Mouse (Mus musculus) CD4-positive helper T cell, adult 2 months (primary cell): ENCODE results near the gene Gm17657.
A peak's percentile ranks its signal among the peaks of the same experiment; 100 is the strongest.
"Not testable (repeated sequence)": the region's sequence is repeated elsewhere in the genome, so short reads cannot be mapped to it uniquely, and the experiment has no call there.

Experiments used
- DNase-seq: peaks from one replicate; pipeline ENCODE4 v3.0.0-alpha.2; 2012; ENCODE audit warnings: low read depth, missing footprints, low spot score

The Gm17657 gene

GRCm38 (mm10) chr17:29548494-29548893 is 944 bp downstream of the Gm17657 start:
- no peak for DNase-seq

DNA sequence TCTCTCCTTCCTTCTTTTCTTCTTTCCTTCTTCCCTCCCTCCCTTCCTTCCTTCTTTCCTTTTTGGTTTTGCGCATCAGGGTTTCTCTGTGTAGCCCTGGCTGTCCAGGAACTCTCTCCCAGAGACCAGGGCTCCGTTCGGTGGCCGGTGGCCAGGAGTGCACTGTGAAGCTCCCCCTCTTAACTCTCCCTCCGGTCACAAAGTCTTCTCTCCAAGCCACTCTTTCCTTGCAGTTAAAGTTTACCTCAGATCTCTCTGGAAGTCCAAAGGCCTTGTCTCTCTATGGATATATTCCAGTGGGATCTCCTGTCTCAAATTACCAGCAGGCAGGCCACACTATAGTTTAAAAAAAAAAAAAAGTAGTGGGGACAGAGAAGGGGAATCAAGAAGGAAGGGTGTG is 4.2 kb downstream of the Gm17657 start:
- DNase-seq: no peak

DNA sequence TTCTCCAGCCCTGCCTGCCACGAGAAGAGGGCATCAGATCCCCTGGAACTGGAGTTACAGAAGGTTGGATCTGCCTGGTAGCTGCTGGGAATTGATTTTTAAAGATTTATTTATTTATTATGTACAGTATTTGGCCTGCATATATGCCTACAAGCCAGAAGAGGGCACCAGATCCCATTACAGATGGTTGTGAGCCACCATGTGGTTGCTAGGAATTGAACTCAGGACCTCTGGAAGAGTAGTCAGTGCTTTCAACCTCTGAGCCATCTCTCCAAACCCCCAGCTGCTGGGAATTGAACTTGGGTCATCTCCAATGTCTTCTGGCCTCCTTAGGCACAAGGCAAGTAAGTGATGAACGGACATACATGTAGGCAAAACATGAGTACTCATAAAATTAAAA is 5.4 kb downstream of the Gm17657 start:
- no peak for DNase-seq

- DNase-seq: no peak
Measured at GRCm38 (mm10) chr17:29542831-29543690, 6.4 kb downstream of the Gm17657 start.

- DNase-seq: no peak
Measured at GRCm38 (mm10) chr17:29541419-29541818, 8.0 kb downstream of the Gm17657 start.

GRCm38 (mm10) chr17:29540426-29540825 is 9.0 kb downstream of the Gm17657 start:
- DNase-seq: no peak

GRCm38 (mm10) chr17:29533866-29534265 is 15.6 kb downstream of the Gm17657 start:
- peak; percentile 82 for DNase-seq

- peak; percentile 93 for DNase-seq
Measured at GRCm38 (mm10) chr17:29531757-29532384, 17.6 kb downstream of the Gm17657 start.

- peak; percentile 82 for DNase-seq
Measured at GRCm38 (mm10) chr17:29531278-29531677, 18.2 kb downstream of the Gm17657 start.

GRCm38 (mm10) chr17:29530508-29530907 is 18.9 kb downstream of the Gm17657 start:
- DNase-seq: peak; percentile 52

- DNase-seq: peak; percentile 72
Measured at GRCm38 (mm10) chr17:29528568-29529187, 20.8 kb downstream of the Gm17657 start.

- no peak for DNase-seq
Measured at GRCm38 (mm10) chr17:29525613-29526012, 23.8 kb downstream of the Gm17657 start.

DNA sequence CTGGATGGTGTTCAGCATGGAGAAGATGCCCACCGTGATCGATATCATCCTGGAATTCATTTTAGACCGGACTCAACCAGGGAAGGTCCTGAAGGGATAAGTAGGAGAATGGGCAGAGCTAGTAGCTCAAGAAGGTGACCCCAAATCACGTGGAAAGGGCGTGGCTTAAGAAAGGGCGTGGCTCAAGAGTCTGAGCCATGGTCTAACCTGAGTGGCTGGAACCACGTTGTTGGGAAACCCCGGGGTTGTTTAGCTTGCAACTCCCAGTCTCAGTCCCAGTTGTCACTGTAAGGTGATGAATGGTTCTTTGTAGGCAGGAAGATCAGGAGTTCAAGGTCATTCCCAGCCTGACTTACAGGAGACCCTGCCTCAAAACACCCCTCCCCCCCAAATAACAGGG is 29.7 kb downstream of the Gm17657 start:
- no peak for DNase-seq

- DNase-seq: not testable (repeated sequence)
Measured at GRCm38 (mm10) chr17:29518665-29519064, 30.8 kb downstream of the Gm17657 start.

DNA sequence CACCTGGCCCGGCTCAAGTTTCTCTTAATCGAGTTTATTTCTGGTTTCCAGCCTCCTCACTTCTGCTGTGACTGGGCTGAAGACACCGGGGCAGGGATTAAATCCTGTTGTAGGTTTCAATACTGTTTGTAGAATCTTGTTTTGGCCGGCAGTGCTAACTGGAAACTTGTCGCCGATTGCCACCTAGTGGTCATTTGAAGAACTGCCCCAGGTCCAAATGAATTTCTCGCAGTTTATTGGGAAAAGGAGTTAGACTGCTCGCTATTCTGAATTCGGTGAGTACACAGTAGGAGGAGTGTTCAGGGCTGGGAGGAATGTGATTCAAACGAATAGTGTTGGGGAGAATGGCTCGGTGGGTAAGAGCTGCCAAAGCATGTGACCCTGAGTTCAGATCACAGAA is 35.0 kb downstream of the Gm17657 start:
- peak; percentile 79 for DNase-seq

DNA sequence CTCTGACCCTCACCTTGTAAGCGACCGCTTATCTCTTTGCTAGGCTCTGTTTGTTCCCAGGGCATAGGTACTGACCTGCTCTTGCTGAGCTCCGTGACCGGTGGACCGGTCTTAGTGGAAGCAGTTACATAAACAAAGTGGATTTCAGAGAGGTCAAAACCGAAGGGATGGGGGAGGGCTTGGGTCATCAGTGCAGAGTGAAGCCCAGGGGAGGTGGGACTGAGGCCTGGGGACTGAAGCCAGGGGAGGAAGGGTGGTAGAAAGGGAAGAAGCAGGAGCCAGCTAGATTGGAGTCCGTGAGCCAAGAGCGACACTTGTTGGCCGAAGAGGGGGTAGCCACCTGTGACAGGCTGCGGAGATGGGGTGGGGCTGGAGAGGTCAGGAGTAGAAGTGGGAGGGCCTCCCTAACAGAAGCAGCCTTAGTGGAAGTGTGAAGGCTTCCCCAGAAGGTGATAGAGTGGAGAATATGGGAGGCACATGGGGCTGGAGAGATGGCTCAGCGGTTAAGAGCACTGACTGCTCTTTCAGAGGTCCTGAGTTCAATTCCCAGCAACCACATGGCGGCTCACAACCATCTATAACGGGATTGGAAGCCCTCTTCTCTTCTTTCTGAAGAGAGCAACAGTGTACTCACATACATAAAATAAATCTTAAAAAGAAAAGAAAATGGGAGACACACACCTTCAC is 36.3 kb downstream of the Gm17657 start:
- DNase-seq: peak; percentile 69

DNA sequence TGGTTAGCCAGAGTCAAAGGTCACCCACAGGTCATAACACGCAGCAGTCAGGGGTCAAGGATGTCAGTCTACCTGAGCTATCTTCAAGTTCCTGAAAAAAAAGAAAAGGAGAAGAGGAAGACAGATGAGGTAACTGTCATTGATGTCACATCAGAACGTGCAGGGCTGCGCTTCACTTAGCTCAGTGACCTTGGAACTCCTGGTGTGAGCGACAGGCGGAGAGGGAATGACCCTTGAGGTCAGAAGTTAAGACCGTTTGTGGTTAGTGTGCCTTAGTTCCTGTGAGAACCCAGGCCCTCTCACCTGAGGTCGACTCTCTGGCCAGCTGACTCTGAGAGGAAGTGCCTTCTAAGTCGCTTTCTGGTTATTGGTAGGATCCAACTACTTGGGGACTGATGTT is 38.7 kb downstream of the Gm17657 start:
- peak; percentile 17 for DNase-seq

DNA sequence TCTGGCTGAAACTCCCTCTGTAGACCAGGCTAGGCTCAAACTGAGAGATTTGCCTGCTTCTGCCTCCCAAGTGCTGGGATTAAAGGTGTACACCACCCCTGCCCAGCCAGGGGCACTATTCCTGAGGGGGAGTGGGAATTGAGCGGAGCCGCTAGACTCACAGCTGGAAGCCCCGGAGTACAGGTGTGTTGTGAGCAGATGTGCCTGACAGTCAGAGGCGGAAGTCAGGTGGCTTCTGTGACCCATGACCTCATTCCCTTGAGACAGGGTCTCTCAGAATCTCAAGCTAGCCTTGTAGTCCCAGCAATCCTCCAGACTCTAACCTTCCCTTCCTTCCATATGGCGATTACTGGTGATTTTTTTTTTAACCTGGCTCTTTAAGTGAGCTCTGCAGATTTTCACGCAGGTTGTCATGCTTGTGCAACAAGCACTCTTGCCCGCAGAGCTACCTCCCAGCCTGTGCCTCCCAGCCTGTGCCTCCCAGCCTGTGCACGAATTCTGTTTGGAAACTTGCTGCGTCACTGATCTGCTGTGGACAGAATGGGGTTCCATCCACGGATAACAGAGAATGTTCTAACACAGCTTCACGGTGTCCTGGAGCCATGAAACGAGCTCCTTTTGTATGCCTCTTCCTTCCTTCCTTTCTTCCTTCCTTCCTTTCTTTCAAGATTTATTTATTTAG is 40.4 kb downstream of the Gm17657 start:
- no peak for DNase-seq

GRCm38 (mm10) chr17:29503700-29504099 is 45.7 kb downstream of the Gm17657 start:
- DNase-seq: peak; percentile 32

- peak; percentile 27 for DNase-seq
Measured at GRCm38 (mm10) chr17:29502669-29503665, 46.5 kb downstream of the Gm17657 start.
